Mouse (Mus musculus) CD4-positive, CD25-positive, alpha-beta regulatory T cell, adult 9 weeks (primary cell): ENCODE measurements around the gene Zdhhc23. TPM values are rescaled to one million over a fixed set of nuclear protein-coding genes. Genes with fewer than 3 reads are reported as not detected.

Experiments used
- polyA plus RNA-seq: library from polyadenylated mRNA; unstranded; fragments of 100-300 nt; shearing (Covaris generic); gene quantifications from one replicate; pipeline ENCODE4 v1.2.1, GENCODE M21; 2017

The Zdhhc23 gene
- polyA plus RNA-seq = 2.3 TPM

GRCm38 (mm10) chr16:43979328-43980109 lies at the start of gene Zdhhc23:
Zdhhc23 (minus strand) TSS chr16:43979791.

GRCm38 (mm10) chr16:43926341-43926859 lies 53.2 kb downstream of the Zdhhc23 start, which contains the start of gene Qtrt2:
Qtrt2 (minus strand) TSS chr16:43926809.

Other genes with a start within 250 kb of the Zdhhc23 start
- gene Drd3, start 225.8 kb downstream of the Zdhhc23 start, polyA plus RNA-seq = not detected
- gene Ccdc191, start 90.0 kb downstream of the Zdhhc23 start, polyA plus RNA-seq = 16.2 TPM
- 23.2 TPM for gene Qtrt2, start 53.0 kb downstream of the Zdhhc23 start, polyA plus RNA-seq
- gene Gramd1c, start 83.6 kb upstream of the Zdhhc23 start, polyA plus RNA-seq = 5.7 TPM
- gene Atp6v1a, start 159.9 kb upstream of the Zdhhc23 start, polyA plus RNA-seq = 27.8 TPM
- gene Naa50, start 160.0 kb upstream of the Zdhhc23 start, polyA plus RNA-seq = 24.2 TPM
- gene Usf3, start 193.5 kb upstream of the Zdhhc23 start, polyA plus RNA-seq = 2.7 TPM